Mouse (Mus musculus) hindbrain, embryonic 13.5 days (tissue): ENCODE measurements at regions not wholly inside any gene's neighbourhood (a gene's known extent, or its start where the extent isn't known, plus 50 kb on each side); places are given as distances from the start of the nearest gene placed in this dataset.

Experiments
- ATAC-seq: fragments of 200-750 bp; cut with Nextera tagmentation; 2 replicates; pipeline ENCODE4 v1.8.0; 2017; ENCODE audit warnings: moderate TSS enrichment; ENCODE audit not compliant: low FRiP score
- H3K27ac ChIP-seq: fragments of 300-500 bp; sonication (generic); 2 replicates; pipeline ENCODE4 v1.5.1; 2015; ENCODE audit warnings: inconsistent platforms, mild to moderate bottlenecking, moderate library complexity
- H3K27me3 ChIP-seq: fragments of 300-500 bp; sonication (generic); 2 replicates; pipeline ENCODE4 v1.6.1; 2015; ENCODE audit warnings: mild to moderate bottlenecking, inconsistent platforms
- H3K36me3 ChIP-seq: fragments of 300-500 bp; sonication (generic); 2 replicates; pipeline ENCODE4 v1.6.1; 2015; ENCODE audit warnings: mild to moderate bottlenecking, inconsistent platforms
- H3K4me1 ChIP-seq: fragments of 300-500 bp; sonication (generic); replicated peaks from 2 replicates; pipeline ENCODE4 v1.6.1; 2015; ENCODE audit warnings: inconsistent platforms
- H3K4me2 ChIP-seq: fragments of 300-500 bp; sonication (generic); 2 replicates; pipeline ENCODE4 v1.6.1; 2015; ENCODE audit warnings: inconsistent platforms, mild to moderate bottlenecking, moderate library complexity
- H3K4me3 ChIP-seq: fragments of 300-500 bp; sonication (generic); 2 replicates; pipeline ENCODE4 v1.5.1; 2015; ENCODE audit warnings: mild to moderate bottlenecking, inconsistent platforms
- H3K9ac ChIP-seq: fragments of 300-500 bp; sonication (generic); 2 replicates; pipeline ENCODE4 v1.6.1; 2015; ENCODE audit warnings: mild to moderate bottlenecking, inconsistent platforms
- H3K9me3 ChIP-seq: fragments of 300-500 bp; sonication (generic); 2 replicates; pipeline ENCODE4 v1.6.1; 2016; ENCODE audit warnings: inconsistent platforms
- WGBS: fragments of 180-500 bp; shearing (Covaris S2); methylation state at CpG from one replicate; pipeline ENCODE4 v1.1.7; 2015; 5-methylcytosine and 5-hydroxymethylcytosine counted together

DNA sequence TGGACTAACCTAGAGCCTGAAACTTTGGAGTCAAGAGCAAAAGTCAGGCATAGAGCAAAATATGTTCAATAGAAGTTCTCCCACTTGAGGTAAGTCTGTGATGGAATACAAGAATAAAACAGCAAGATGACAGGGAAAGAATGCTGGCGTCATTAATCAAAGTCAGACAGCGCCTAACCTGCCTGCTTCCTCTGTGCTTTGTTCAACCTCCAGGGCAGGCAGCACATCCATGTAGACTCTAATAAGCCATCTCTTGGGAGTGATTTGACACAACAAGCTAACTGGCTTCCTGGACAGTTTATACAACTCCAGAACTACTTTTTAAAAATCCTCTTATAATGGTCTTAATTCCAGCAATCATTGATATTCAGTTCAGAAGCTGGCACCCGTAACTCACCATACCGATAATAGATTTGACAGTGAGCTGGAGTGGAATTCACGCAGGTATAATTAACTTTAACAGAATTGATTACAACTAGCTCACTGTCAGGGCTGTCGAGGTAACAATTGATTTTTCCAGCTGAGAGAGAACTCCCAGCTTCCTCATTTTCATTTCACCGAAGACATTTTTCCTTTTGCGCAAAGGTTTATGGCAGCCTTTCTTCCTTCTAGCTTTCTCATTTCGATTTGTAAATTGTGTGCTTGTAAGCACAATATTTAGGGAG lies 462.6 kb downstream of the Tmem135 start:
- no peaks in the 10 kb centered on the region for H3K36me3 ChIP-seq
- ATAC-seq: no peak
- no peaks in the 10 kb centered on the region for H3K27me3 ChIP-seq
- no peak overlapping the region for H3K4me2 ChIP-seq
- peaks cover 7% of the 10 kb centered on the region; the same call in 1 of the 2 replicates for H3K4me1 ChIP-seq
- H3K9me3 ChIP-seq: no peaks in the 10 kb centered on the region
- 67% methylated on average over 9 of the region's 9 CpGs for WGBS
- no peak overlapping the region for H3K9ac ChIP-seq
- peak overlapping the region; percentile 30; the same call in 1 of the 2 replicates for H3K27ac ChIP-seq
- H3K4me3 ChIP-seq: no peak overlapping the region

GRCm38 (mm10) chr7:88940196-88940595 lies 463.8 kb downstream of the Tmem135 start:
- no peak overlapping the region for H3K4me2 ChIP-seq
- H3K9ac ChIP-seq: no peak overlapping the region
- 83% methylated on average over 2 of the region's 2 CpGs for WGBS
- no peaks in the 10 kb centered on the region for H3K27me3 ChIP-seq
- no peak overlapping the region for H3K27ac ChIP-seq
- no peaks in the 10 kb centered on the region for H3K36me3 ChIP-seq
- no peak for ATAC-seq
- H3K9me3 ChIP-seq: no peaks in the 10 kb centered on the region
- H3K4me3 ChIP-seq: no peak overlapping the region
- peaks cover 7% of the 10 kb centered on the region; the same call in 1 of the 2 replicates for H3K4me1 ChIP-seq

DNA sequence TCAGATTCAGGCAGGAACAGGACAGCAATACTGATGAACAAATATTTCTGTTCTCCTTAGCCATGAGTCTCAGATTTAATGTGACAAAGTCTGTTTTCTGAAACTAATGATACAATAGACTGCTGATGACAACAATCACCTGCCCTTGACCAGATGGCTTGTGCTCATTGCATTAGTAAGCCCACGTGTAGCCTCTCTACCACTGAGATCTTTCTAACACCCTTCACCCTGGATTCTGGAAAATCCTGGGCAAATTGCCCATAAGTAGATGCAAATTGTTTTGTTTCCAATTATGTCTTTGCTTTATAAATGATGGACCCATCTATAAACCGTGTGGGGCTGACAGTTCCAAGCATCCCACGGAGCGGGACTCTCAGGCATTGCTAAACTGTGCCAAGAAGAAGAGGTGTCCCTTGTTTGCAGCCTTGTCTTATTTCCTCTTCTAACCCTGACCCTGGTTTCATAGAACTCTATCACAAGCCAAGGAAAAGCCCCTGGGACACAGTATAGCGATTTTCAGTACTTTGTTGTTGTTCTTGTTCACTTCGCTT lies 475.7 kb downstream of the Tmem135 start:
- no peaks in the 10 kb centered on the region for H3K4me1 ChIP-seq
- WGBS: 81% methylated on average over 6 of the region's 6 CpGs
- no peak overlapping the region for H3K27ac ChIP-seq
- no peaks in the 10 kb centered on the region for H3K27me3 ChIP-seq
- no peak overlapping the region for H3K4me3 ChIP-seq
- no peaks in the 10 kb centered on the region for H3K9me3 ChIP-seq
- no peak overlapping the region for H3K4me2 ChIP-seq
- ATAC-seq: peak; percentile 57; the same call in 1 of the 2 replicates
- H3K9ac ChIP-seq: no peak overlapping the region
- no peaks in the 10 kb centered on the region for H3K36me3 ChIP-seq
